Mouse (Mus musculus) intestine, embryonic 16.5 days (tissue): ENCODE data around the gene Jam3. TPM values are rescaled to one million over a fixed set of nuclear protein-coding genes. Genes with fewer than 3 reads are reported as not detected.

Experiments used
- ATAC-seq: fragments of 200-750 bp; cut with Nextera tagmentation; 2 replicates; pipeline ENCODE4 v1.8.0; 2017; ENCODE audit warnings: moderate TSS enrichment, moderate library complexity
- H3K27ac ChIP-seq: fragments of 300-500 bp; sonication (generic); 2 replicates; pipeline ENCODE4 v1.5.1; 2014; ENCODE audit warnings: mild to moderate bottlenecking, low read length
- H3K27me3 ChIP-seq: fragments of 300-500 bp; sonication (generic); replicated peaks from 2 replicates; pipeline ENCODE4 v1.6.1; 2014; ENCODE audit warnings: low read length, control low read depth, mixed read lengths; ENCODE audit not compliant: control insufficient read depth, insufficient read depth
- H3K36me3 ChIP-seq: fragments of 300-500 bp; sonication (generic); 2 replicates; pipeline ENCODE4 v1.6.1; 2014; ENCODE audit warnings: low read length, control low read depth; ENCODE audit not compliant: control insufficient read depth, insufficient read depth
- H3K4me1 ChIP-seq: fragments of 300-500 bp; sonication (generic); 2 replicates; pipeline ENCODE4 v1.6.1; 2014; ENCODE audit warnings: low read length, control low read depth, mixed read lengths; ENCODE audit not compliant: control insufficient read depth, insufficient read depth
- H3K4me2 ChIP-seq: fragments of 300-500 bp; sonication (generic); 2 replicates; pipeline ENCODE4 v1.6.1; 2014; ENCODE audit warnings: low read depth, low read length, control low read depth
- H3K4me3 ChIP-seq: fragments of 300-500 bp; sonication (generic); 2 replicates; pipeline ENCODE4 v1.5.1; 2014; ENCODE audit warnings: mild to moderate bottlenecking, low read length
- H3K9ac ChIP-seq: fragments of 300-500 bp; sonication (generic); 2 replicates; pipeline ENCODE4 v1.6.1; 2014; ENCODE audit warnings: low read depth, low read length
- H3K9me3 ChIP-seq: fragments of 300-500 bp; sonication (generic); 2 replicates; pipeline ENCODE4 v1.6.1; 2016; ENCODE audit warnings: low read length, control low read depth; ENCODE audit not compliant: control insufficient read depth
- WGBS: fragments of 180-500 bp; shearing (Covaris S2); extraction: QIAGEN DNeasy Blood & Tissue Kit; methylation state at CpG from one replicate; pipeline ENCODE4 v1.1.7; 2014; 5-methylcytosine and 5-hydroxymethylcytosine counted together
- polyA plus RNA-seq: library from polyadenylated mRNA; unstranded; fragments of >200 nt; fragmentation: Nextera tagmentation; extraction: Ambion mirVana; gene quantifications from 2 replicates; pipeline ENCODE4 v1.2.1, GENCODE M21; 2015

The Jam3 gene
- polyA plus RNA-seq, 1 experiment from 2014 or later = 41.4 TPM

- 0 out of 2 replicates have a peak overlapping the region, but pooled peaks have one; percentile 11 for H3K27ac ChIP-seq
- H3K4me3 ChIP-seq = no peak overlapping the region
- H3K9ac ChIP-seq = no peak overlapping the region
- ATAC-seq = peak; percentile 31
- 0 out of 2 replicates have a peak, but pooled peaks cover 2% of the 10 kb centered on the region for H3K4me1 ChIP-seq
- WGBS = 68% methylated on average over 22 of the region's 22 CpGs
- no peak overlapping the region for H3K4me2 ChIP-seq
- peaks cover 3% of the 10 kb centered on the region; the same call in 1 of the 2 replicates for H3K36me3 ChIP-seq
- H3K9me3 ChIP-seq = no peaks in the 10 kb centered on the region
- no peaks in the 10 kb centered on the region for H3K27me3 ChIP-seq
Measured at GRCm38 (mm10) chr9:27109533-27110514, 45.4 kb downstream of the Jam3 start.

GRCm38 (mm10) chr9:27108451-27108850 is 46.8 kb downstream of the Jam3 start:
- 0 out of 2 replicates have a peak, but pooled peaks cover 2% of the 10 kb centered on the region for H3K4me1 ChIP-seq
- H3K27ac ChIP-seq = no peak overlapping the region
- WGBS = 86% methylated on average over 4 of the region's 4 CpGs
- peaks cover 4% of the 10 kb centered on the region; the same call in 1 of the 2 replicates for H3K36me3 ChIP-seq
- H3K9ac ChIP-seq = no peak overlapping the region
- ATAC-seq = no peak
- H3K9me3 ChIP-seq = no peaks in the 10 kb centered on the region
- no peak overlapping the region for H3K4me3 ChIP-seq
- no peak overlapping the region for H3K4me2 ChIP-seq
- no peaks in the 10 kb centered on the region for H3K27me3 ChIP-seq

GRCm38 (mm10) chr9:27106081-27106480 is 49.1 kb downstream of the Jam3 start:
- WGBS = 71% methylated on average over 1 of the region's 1 CpGs
- no peaks in the 10 kb centered on the region for H3K9me3 ChIP-seq
- no peaks in the 10 kb centered on the region for H3K27me3 ChIP-seq
- peaks cover 4% of the 10 kb centered on the region; the same call in 1 of the 2 replicates for H3K36me3 ChIP-seq
- no peak overlapping the region for H3K9ac ChIP-seq
- H3K27ac ChIP-seq = no peak overlapping the region
- ATAC-seq = no peak
- H3K4me3 ChIP-seq = no peak overlapping the region
- H3K4me1 ChIP-seq = 0 out of 2 replicates have a peak, but pooled peaks cover 2% of the 10 kb centered on the region
- H3K4me2 ChIP-seq = no peak overlapping the region

- no peak for ATAC-seq
- Histone ChIP-seq H3K4me2 (no peak overlapping the region), H3K27me3 (no peaks in the 10 kb centered on the region), H3K36me3 (peaks cover 6% of the 10 kb centered on the region), H3K27ac (no peak overlapping the region), H3K4me1 (no peaks in the 10 kb centered on the region), H3K9me3 (no peaks in the 10 kb centered on the region), H3K4me3 (no peak overlapping the region), H3K9ac (no peak overlapping the region)
- 90% methylated on average over 6 of the region's 6 CpGs for WGBS
Measured at GRCm38 (mm10) chr9:27101466-27101865, 53.8 kb downstream of the Jam3 start.

GRCm38 (mm10) chr9:27099474-27099873 is 55.7 kb downstream of the Jam3 start:
- no peak overlapping the region for H3K4me2 ChIP-seq
- H3K4me1 ChIP-seq = no peaks in the 10 kb centered on the region
- WGBS = 81% methylated on average over 4 of the region's 4 CpGs
- H3K27me3 ChIP-seq = no peaks in the 10 kb centered on the region
- no peaks in the 10 kb centered on the region for H3K9me3 ChIP-seq
- H3K9ac ChIP-seq = no peak overlapping the region
- no peak overlapping the region for H3K4me3 ChIP-seq
- no peak for ATAC-seq
- H3K36me3 ChIP-seq = peaks cover 6% of the 10 kb centered on the region; the same call in 1 of the 2 replicates
- H3K27ac ChIP-seq = no peak overlapping the region

- H3K27ac ChIP-seq = no peak overlapping the region
- H3K9me3 ChIP-seq = no peaks in the 10 kb centered on the region
- H3K27me3 ChIP-seq = no peaks in the 10 kb centered on the region
- no peak overlapping the region for H3K9ac ChIP-seq
- H3K4me1 ChIP-seq = no peaks in the 10 kb centered on the region
- no peak overlapping the region for H3K4me3 ChIP-seq
- WGBS = 85% methylated on average over 8 of the region's 8 CpGs
- peaks cover 6% of the 10 kb centered on the region; the same call in 1 of the 2 replicates for H3K36me3 ChIP-seq
- ATAC-seq = no peak
- H3K4me2 ChIP-seq = no peak overlapping the region
Measured at GRCm38 (mm10) chr9:27098557-27098956, 56.7 kb downstream of the Jam3 start.

GRCm38 (mm10) chr9:27098092-27098491 is 57.1 kb downstream of the Jam3 start:
- no peak for ATAC-seq
- no peak overlapping the region for H3K9ac ChIP-seq
- 50% methylated on average over 4 of the region's 4 CpGs for WGBS
- no peaks in the 10 kb centered on the region for H3K27me3 ChIP-seq
- no peak overlapping the region for H3K27ac ChIP-seq
- no peak overlapping the region for H3K4me2 ChIP-seq
- no peak overlapping the region for H3K4me3 ChIP-seq
- H3K4me1 ChIP-seq = no peaks in the 10 kb centered on the region
- H3K9me3 ChIP-seq = no peaks in the 10 kb centered on the region
- peaks cover 6% of the 10 kb centered on the region; the same call in 1 of the 2 replicates for H3K36me3 ChIP-seq

GRCm38 (mm10) chr9:27092916-27093315 is 62.3 kb downstream of the Jam3 start:
- ATAC-seq = no peak
- Histone ChIP-seq H3K4me3 (no peak overlapping the region), H3K36me3 (peaks cover 13% of the 10 kb centered on the region), H3K9me3 (no peaks in the 10 kb centered on the region), H3K27ac (no peak overlapping the region), H3K4me2 (no peak overlapping the region), H3K9ac (no peak overlapping the region), H3K4me1 (no peaks in the 10 kb centered on the region), H3K27me3 (no peaks in the 10 kb centered on the region)
- 86% methylated on average over 6 of the region's 6 CpGs for WGBS

GRCm38 (mm10) chr9:27090801-27091775 is 64.1 kb downstream of the Jam3 start:
- no peak overlapping the region for H3K9ac ChIP-seq
- no peaks in the 10 kb centered on the region for H3K27me3 ChIP-seq
- H3K4me3 ChIP-seq = no peak overlapping the region
- WGBS = 89% methylated on average over 13 of the region's 13 CpGs
- no peaks in the 10 kb centered on the region for H3K9me3 ChIP-seq
- peaks cover 14% of the 10 kb centered on the region for H3K36me3 ChIP-seq
- H3K27ac ChIP-seq = no peak overlapping the region
- H3K4me2 ChIP-seq = no peak overlapping the region
- no peak for ATAC-seq
- H3K4me1 ChIP-seq = no peaks in the 10 kb centered on the region
